Mouse (Mus musculus): ENCODE measurements around the gene Cep295nl. TPM values are rescaled to one million over a fixed set of nuclear protein-coding genes. Genes with fewer than 3 reads are reported as not detected.

Gene Cep295nl
- polyA plus RNA-seq, 1 experiment from 2014 or later = 0.18 TPM

GRCm38 (mm10) chr11:118354636-118355191 lies 12.4 kb upstream of the Cep295nl start:
- H3K9me3 ChIP-seq (replicated peaks) = no peaks in the 10 kb centered on the region
- peak overlapping the region; percentile 90 for H3K4me2 ChIP-seq
- no peaks in the 10 kb centered on the region for H3K27me3 ChIP-seq (replicated peaks)
- H3K36me3 ChIP-seq = no peaks in the 10 kb centered on the region
- 0% methylated on average over 44 of the region's 47 CpGs for WGBS
- peaks cover 41% of the 10 kb centered on the region for H3K4me1 ChIP-seq
- ATAC-seq (ENCODE audit: low FRiP score) = peak; percentile 62
- peak overlapping the region; percentile 88 for H3K27ac ChIP-seq (replicated peaks)
- peak overlapping the region; percentile 84 for H3K4me3 ChIP-seq (replicated peaks)
- peak overlapping the region; percentile 92 for H3K9ac ChIP-seq (replicated peaks)

- no peak overlapping the region for H3K4me3 ChIP-seq (replicated peaks)
- H3K4me2 ChIP-seq = no peak overlapping the region
- no peak overlapping the region for H3K9ac ChIP-seq (replicated peaks)
- no peaks in the 10 kb centered on the region for H3K36me3 ChIP-seq
- 82% methylated on average over 5 of the region's 5 CpGs for WGBS
- no peaks in the 10 kb centered on the region for H3K9me3 ChIP-seq (replicated peaks)
- H3K27me3 ChIP-seq (replicated peaks) = no peaks in the 10 kb centered on the region
- no peak for ATAC-seq (ENCODE audit: low FRiP score)
- H3K27ac ChIP-seq (replicated peaks) = no peak overlapping the region
- H3K4me1 ChIP-seq = peaks cover 69% of the 10 kb centered on the region
These were observed 7.2 kb upstream of the Cep295nl start for GRCm38 (mm10) chr11:118349494-118349893.

- no peak overlapping the region for H3K4me3 ChIP-seq (replicated peaks)
- H3K9me3 ChIP-seq (replicated peaks) = no peaks in the 10 kb centered on the region
- H3K4me1 ChIP-seq = peaks cover 64% of the 10 kb centered on the region
- H3K27ac ChIP-seq (replicated peaks) = no peak overlapping the region
- 75% methylated on average over 5 of the region's 5 CpGs for WGBS
- H3K27me3 ChIP-seq (replicated peaks) = no peaks in the 10 kb centered on the region
- no peak overlapping the region for H3K9ac ChIP-seq (replicated peaks)
- ATAC-seq (ENCODE audit: low FRiP score) = no peak
- no peak overlapping the region for H3K4me2 ChIP-seq
- H3K36me3 ChIP-seq = no peaks in the 10 kb centered on the region
These were observed 6.6 kb upstream of the Cep295nl start for GRCm38 (mm10) chr11:118348877-118349276.

- no peak for ATAC-seq (ENCODE audit: low FRiP score)
- Histone ChIP-seq H3K9ac (replicated peaks) (no peak overlapping the region), H3K9me3 (replicated peaks) (no peaks in the 10 kb centered on the region), H3K4me3 (replicated peaks) (no peak overlapping the region), H3K4me1 (peaks cover 64% of the 10 kb centered on the region), H3K36me3 (no peaks in the 10 kb centered on the region), H3K4me2 (no peak overlapping the region), H3K27ac (replicated peaks) (no peak overlapping the region), H3K27me3 (replicated peaks) (no peaks in the 10 kb centered on the region)
- 52% methylated on average over 3 of the region's 3 CpGs for WGBS
These were observed 6.1 kb upstream of the Cep295nl start for GRCm38 (mm10) chr11:118348419-118348818.

GRCm38 (mm10) chr11:118347911-118348310 lies 5.6 kb upstream of the Cep295nl start:
- no peak overlapping the region for H3K4me3 ChIP-seq (replicated peaks)
- no peaks in the 10 kb centered on the region for H3K27me3 ChIP-seq (replicated peaks)
- no peak overlapping the region for H3K9ac ChIP-seq (replicated peaks)
- H3K4me2 ChIP-seq = no peak overlapping the region
- no peak for ATAC-seq (ENCODE audit: low FRiP score)
- H3K9me3 ChIP-seq (replicated peaks) = no peaks in the 10 kb centered on the region
- 84% methylated on average over 12 of the region's 12 CpGs for WGBS
- H3K27ac ChIP-seq (replicated peaks) = no peak overlapping the region
- H3K4me1 ChIP-seq = peaks cover 64% of the 10 kb centered on the region
- no peaks in the 10 kb centered on the region for H3K36me3 ChIP-seq

- Histone ChIP-seq H3K36me3 (no peaks in the 10 kb centered on the region), H3K4me1 (peaks cover 64% of the 10 kb centered on the region), H3K27me3 (replicated peaks) (no peaks in the 10 kb centered on the region), H3K9me3 (replicated peaks) (no peaks in the 10 kb centered on the region), H3K9ac (replicated peaks) (no peak overlapping the region), H3K4me2 (no peak overlapping the region), H3K4me3 (replicated peaks) (no peak overlapping the region), H3K27ac (replicated peaks) (no peak overlapping the region)
- no peak for ATAC-seq (ENCODE audit: low FRiP score)
- WGBS = 91% methylated on average over 2 of the region's 2 CpGs
These were observed 5.1 kb upstream of the Cep295nl start for GRCm38 (mm10) chr11:118347391-118347790.

- no peaks in the 10 kb centered on the region for H3K27me3 ChIP-seq (replicated peaks)
- H3K4me2 ChIP-seq = no peak overlapping the region
- H3K4me3 ChIP-seq (replicated peaks) = no peak overlapping the region
- WGBS = 72% methylated on average over 8 of the region's 8 CpGs
- ATAC-seq (ENCODE audit: low FRiP score) = no peak
- H3K36me3 ChIP-seq = no peaks in the 10 kb centered on the region
- no peaks in the 10 kb centered on the region for H3K9me3 ChIP-seq (replicated peaks)
- H3K4me1 ChIP-seq = peaks cover 64% of the 10 kb centered on the region
- H3K27ac ChIP-seq (replicated peaks) = peak overlapping the region; percentile 37; the same call in 1 of the 2 replicates
- H3K9ac ChIP-seq (replicated peaks) = no peak overlapping the region
These were observed 4.2 kb upstream of the Cep295nl start for GRCm38 (mm10) chr11:118346395-118347096.

- Histone ChIP-seq H3K9ac (replicated peaks) (no peak overlapping the region), H3K4me1 (peaks cover 64% of the 10 kb centered on the region), H3K27me3 (replicated peaks) (no peaks in the 10 kb centered on the region), H3K4me2 (no peak overlapping the region), H3K9me3 (replicated peaks) (no peaks in the 10 kb centered on the region), H3K36me3 (no peaks in the 10 kb centered on the region), H3K4me3 (replicated peaks) (no peak overlapping the region), H3K27ac (replicated peaks) (peak overlapping the region; percentile 37; the same call in 1 of the 2 replicates)
- 48% methylated on average over 4 of the region's 4 CpGs for WGBS
- ATAC-seq (ENCODE audit: low FRiP score) = no peak
These were observed 3.4 kb upstream of the Cep295nl start for GRCm38 (mm10) chr11:118345693-118346092.

- Histone ChIP-seq H3K4me3 (replicated peaks) (no peak overlapping the region), H3K4me1 (peaks cover 54% of the 10 kb centered on the region), H3K4me2 (no peak overlapping the region), H3K9ac (replicated peaks) (no peak overlapping the region), H3K36me3 (no peaks in the 10 kb centered on the region), H3K27me3 (replicated peaks) (no peaks in the 10 kb centered on the region), H3K27ac (replicated peaks) (no peak overlapping the region), H3K9me3 (replicated peaks) (no peaks in the 10 kb centered on the region)
- WGBS = 88% methylated on average over 2 of the region's 2 CpGs
- no peak for ATAC-seq (ENCODE audit: low FRiP score)
These were observed 1.3 kb upstream of the Cep295nl start for GRCm38 (mm10) chr11:118343629-118344028.

GRCm38 (mm10) chr11:118337491-118338168 lies 4.7 kb downstream of the Cep295nl start:
- H3K9me3 ChIP-seq (replicated peaks) = no peaks in the 10 kb centered on the region
- H3K4me3 ChIP-seq (replicated peaks) = no peak overlapping the region
- WGBS = 73% methylated on average over 8 of the region's 8 CpGs
- 0 out of 2 replicates have a peak, but pooled peaks cover 7% of the 10 kb centered on the region for H3K36me3 ChIP-seq
- H3K4me2 ChIP-seq = no peak overlapping the region
- H3K27me3 ChIP-seq (replicated peaks) = no peaks in the 10 kb centered on the region
- no peak for ATAC-seq (ENCODE audit: low FRiP score)
- peaks cover 11% of the 10 kb centered on the region for H3K4me1 ChIP-seq
- H3K27ac ChIP-seq (replicated peaks) = no peak overlapping the region
- H3K9ac ChIP-seq (replicated peaks) = no peak overlapping the region

- H3K4me2 ChIP-seq = no peak overlapping the region
- H3K27ac ChIP-seq (replicated peaks) = no peak overlapping the region
- H3K9me3 ChIP-seq (replicated peaks) = no peaks in the 10 kb centered on the region
- peaks cover 12% of the 10 kb centered on the region for H3K4me1 ChIP-seq
- 90% methylated on average over 17 of the region's 17 CpGs for WGBS
- H3K36me3 ChIP-seq = 0 out of 2 replicates have a peak, but pooled peaks cover 7% of the 10 kb centered on the region
- H3K4me3 ChIP-seq (replicated peaks) = no peak overlapping the region
- H3K9ac ChIP-seq (replicated peaks) = no peak overlapping the region
- no peaks in the 10 kb centered on the region for H3K27me3 ChIP-seq (replicated peaks)
- ATAC-seq (ENCODE audit: low FRiP score) = no peak
These were observed 8.9 kb downstream of the Cep295nl start for GRCm38 (mm10) chr11:118333431-118333830.

- no peak overlapping the region for H3K4me2 ChIP-seq
- 0 out of 2 replicates have a peak, but pooled peaks cover 7% of the 10 kb centered on the region for H3K36me3 ChIP-seq
- WGBS = 93% methylated on average over 11 of the region's 11 CpGs
- no peak overlapping the region for H3K4me3 ChIP-seq (replicated peaks)
- H3K4me1 ChIP-seq = peaks cover 22% of the 10 kb centered on the region
- no peak overlapping the region for H3K27ac ChIP-seq (replicated peaks)
- ATAC-seq (ENCODE audit: low FRiP score) = no peak
- no peaks in the 10 kb centered on the region for H3K27me3 ChIP-seq (replicated peaks)
- no peak overlapping the region for H3K9ac ChIP-seq (replicated peaks)
- H3K9me3 ChIP-seq (replicated peaks) = no peaks in the 10 kb centered on the region
These were observed 9.9 kb downstream of the Cep295nl start for GRCm38 (mm10) chr11:118332376-118332775.

All from neural tube, embryonic 15.5 days (tissue).